Mouse (Mus musculus) thymus, postnatal 10 days (tissue): ENCODE results near the gene Tceal3.
"Not testable (repeated sequence)": the region's sequence is repeated elsewhere in the genome, so short reads cannot be mapped to it uniquely, and the experiment has no call there.

Experiments
- DNase-seq, 2 experiments: peaks; one replicate each; pipeline ENCODE4 v3.0.0; 2021; ENCODE audit warnings: low spot score in 2 of 2

The Tceal3 gene

GRCm38 (mm10) chrX:136590199-136590896 lies at the start of gene Tceal3:
Gene Tceal3 (plus strand): TSS chrX:136590842.
- DNase-seq, result no peak

GRCm38 (mm10) chrX:136543956-136544355 lies 46.7 kb upstream of the Tceal3 start, which contains the start of gene Kir3dl2:
Gene Kir3dl2 (minus strand): TSS chrX:136544056.
- DNase-seq, result not testable (repeated sequence)

GRCm38 (mm10) chrX:136569094-136569493 lies 21.5 kb upstream of the Tceal3 start:
- DNase-seq, result not testable (repeated sequence)

GRCm38 (mm10) chrX:136584617-136585016 lies 6.0 kb upstream of the Tceal3 start:
- no peak for DNase-seq

- DNase-seq, result no peak
Measured at GRCm38 (mm10) chrX:136590897-136591257, 235 bp downstream of the Tceal3 start.

GRCm38 (mm10) chrX:136599416-136599815 lies 8.8 kb downstream of the Tceal3 start:
- DNase-seq, result peak in 1 of 2 experiments; percentile 39

GRCm38 (mm10) chrX:136606951-136607350 lies 16.3 kb downstream of the Tceal3 start:
- DNase-seq, result no peak

- no peak for DNase-seq
Measured at GRCm38 (mm10) chrX:136607395-136607794, 16.8 kb downstream of the Tceal3 start.

GRCm38 (mm10) chrX:136611346-136611745 lies 20.7 kb downstream of the Tceal3 start:
- DNase-seq, result no peak

- DNase-seq, result peak in 1 of 2 experiments; percentile 17
Measured at GRCm38 (mm10) chrX:136615889-136616288, 25.2 kb downstream of the Tceal3 start.

- DNase-seq, result peak; percentile 4 to 38
Measured at GRCm38 (mm10) chrX:136624905-136625569, 34.4 kb downstream of the Tceal3 start.

GRCm38 (mm10) chrX:136625959-136626358 lies 35.3 kb downstream of the Tceal3 start:
- no peak for DNase-seq

- DNase-seq, result no peak
Measured at GRCm38 (mm10) chrX:136635116-136635515, 44.5 kb downstream of the Tceal3 start.

- DNase-seq, result no peak
Measured at GRCm38 (mm10) chrX:136639754-136640153, 49.1 kb downstream of the Tceal3 start.

- not testable (repeated sequence) for DNase-seq
Measured at GRCm38 (mm10) chrX:136645857-136646256, 55.2 kb downstream of the Tceal3 start.

- no peak for DNase-seq
Measured at GRCm38 (mm10) chrX:136666281-136666706, 75.7 kb downstream of the Tceal3 start.

- not testable (repeated sequence) for DNase-seq
Measured at GRCm38 (mm10) chrX:136666762-136667464, 76.3 kb downstream of the Tceal3 start.

- no peak for DNase-seq
Measured at GRCm38 (mm10) chrX:136668794-136669193, 78.2 kb downstream of the Tceal3 start.

GRCm38 (mm10) chrX:136680989-136681388 lies 90.3 kb downstream of the Tceal3 start:
- DNase-seq, result no peak

GRCm38 (mm10) chrX:136691606-136692293 lies 101.1 kb downstream of the Tceal3 start:
- not testable (repeated sequence) for DNase-seq

- DNase-seq, result no peak
Measured at GRCm38 (mm10) chrX:136692294-136692675, 101.6 kb downstream of the Tceal3 start.

- no peak for DNase-seq
Measured at GRCm38 (mm10) chrX:136693196-136693595, 102.6 kb downstream of the Tceal3 start.
